Mouse (Mus musculus) intestine, embryonic 15.5 days (tissue): ENCODE results near the gene Efcab5. TPM values are rescaled to one million over a fixed set of nuclear protein-coding genes. Genes with fewer than 3 reads are reported as not detected.
"Not testable (repeated sequence)": the region's sequence is repeated elsewhere in the genome, so short reads cannot be mapped to it uniquely, and the experiment has no call there.

Source experiments
- ATAC-seq: fragments of 200-750 bp; cut with Nextera tagmentation; 2 replicates; pipeline ENCODE4 v1.8.0; 2017; ENCODE audit warnings: moderate TSS enrichment, moderate library complexity
- H3K27ac ChIP-seq: fragments of 300-500 bp; sonication (generic); 2 replicates; pipeline ENCODE4 v1.5.1; 2015; ENCODE audit warnings: mild to moderate bottlenecking, inconsistent platforms
- H3K27me3 ChIP-seq: fragments of 300-500 bp; sonication (generic); replicated peaks from 2 replicates; pipeline ENCODE4 v1.6.1; 2015; ENCODE audit warnings: inconsistent platforms
- H3K36me3 ChIP-seq: fragments of 300-500 bp; sonication (generic); 2 replicates; pipeline ENCODE4 v1.6.1; 2015; ENCODE audit warnings: inconsistent platforms
- H3K4me1 ChIP-seq: fragments of 300-500 bp; sonication (generic); replicated peaks from 2 replicates; pipeline ENCODE4 v1.6.1; 2015; ENCODE audit warnings: inconsistent platforms
- H3K4me2 ChIP-seq: fragments of 300-500 bp; sonication (generic); replicated peaks from 2 replicates; pipeline ENCODE4 v1.6.1; 2015; ENCODE audit warnings: mild to moderate bottlenecking, inconsistent platforms
- H3K4me3 ChIP-seq: fragments of 300-500 bp; sonication (generic); replicated peaks from 2 replicates; pipeline ENCODE4 v1.5.1; 2015; ENCODE audit warnings: inconsistent platforms
- H3K9ac ChIP-seq: fragments of 300-500 bp; sonication (generic); 2 replicates; pipeline ENCODE4 v1.6.1; 2015; ENCODE audit warnings: inconsistent platforms
- H3K9me3 ChIP-seq: fragments of 300-500 bp; sonication (generic); 2 replicates; pipeline ENCODE4 v1.6.1; 2016; ENCODE audit warnings: inconsistent platforms
- WGBS: fragments of 180-500 bp; shearing (Covaris S2); methylation state at CpG from one replicate; pipeline ENCODE4 v1.1.7; 2015; 5-methylcytosine and 5-hydroxymethylcytosine counted together
- polyA plus RNA-seq: library from polyadenylated mRNA; unstranded; fragments of >200 nt; fragmentation: Nextera tagmentation; extraction: Ambion mirVana; gene quantifications from 2 replicates; pipeline ENCODE4 v1.2.1, GENCODE M21; 2015

Gene Efcab5
- polyA plus RNA-seq, 1 experiment from 2014 or later: 0.24 TPM

- no peaks in the 10 kb centered on the region for H3K27me3 ChIP-seq
- no peaks in the 10 kb centered on the region for H3K36me3 ChIP-seq
- no peaks in the 10 kb centered on the region for H3K9me3 ChIP-seq
- H3K4me3 ChIP-seq: no peak overlapping the region
- no peak overlapping the region for H3K4me2 ChIP-seq
- no peak overlapping the region for H3K9ac ChIP-seq
- ATAC-seq: no peak
- H3K4me1 ChIP-seq: no peaks in the 10 kb centered on the region
- H3K27ac ChIP-seq: no peak overlapping the region
- WGBS: 52% methylated on average over 1 of the region's 1 CpGs
These were observed 28.0 kb downstream of the Efcab5 start for GRCm38 (mm10) chr11:77160744-77161143.

- no peak overlapping the region for H3K4me3 ChIP-seq
- WGBS: 67% methylated on average over 9 of the region's 9 CpGs
- no peak for ATAC-seq
- H3K9ac ChIP-seq: no peak overlapping the region
- no peaks in the 10 kb centered on the region for H3K36me3 ChIP-seq
- H3K9me3 ChIP-seq: no peaks in the 10 kb centered on the region
- H3K4me1 ChIP-seq: no peaks in the 10 kb centered on the region
- no peaks in the 10 kb centered on the region for H3K27me3 ChIP-seq
- H3K4me2 ChIP-seq: no peak overlapping the region
- H3K27ac ChIP-seq: no peak overlapping the region
These were observed 28.4 kb downstream of the Efcab5 start for GRCm38 (mm10) chr11:77160341-77160740.

- Histone ChIP-seq H3K4me3 (no peak overlapping the region), H3K9ac (no peak overlapping the region), H3K36me3 (no peaks in the 10 kb centered on the region), H3K4me1 (no peaks in the 10 kb centered on the region), H3K27me3 (no peaks in the 10 kb centered on the region), H3K9me3 (no peaks in the 10 kb centered on the region), H3K27ac (no peak overlapping the region), H3K4me2 (no peak overlapping the region)
- no peak for ATAC-seq
- 83% methylated on average over 5 of the region's 5 CpGs for WGBS
These were observed 34.6 kb downstream of the Efcab5 start for GRCm38 (mm10) chr11:77154214-77154613.

- H3K9me3 ChIP-seq: no peaks in the 10 kb centered on the region; the same call in 1 of the 2 replicates
- no peaks in the 10 kb centered on the region for H3K36me3 ChIP-seq
- H3K9ac ChIP-seq: no peak overlapping the region
- no peak for ATAC-seq
- H3K4me1 ChIP-seq: no peaks in the 10 kb centered on the region
- H3K27me3 ChIP-seq: no peaks in the 10 kb centered on the region
- no peak overlapping the region for H3K27ac ChIP-seq
- no peak overlapping the region for H3K4me2 ChIP-seq
- H3K4me3 ChIP-seq: no peak overlapping the region
- WGBS: 82% methylated on average over 6 of the region's 6 CpGs
These were observed 38.0 kb downstream of the Efcab5 start for GRCm38 (mm10) chr11:77150806-77151205.

- 56% methylated on average over 22 of the region's 22 CpGs for WGBS
- not testable (repeated sequence) for H3K9ac ChIP-seq, H3K4me3 ChIP-seq, H3K9me3 ChIP-seq, H3K27me3 ChIP-seq, H3K4me2 ChIP-seq, H3K27ac ChIP-seq, H3K36me3 ChIP-seq, H3K4me1 ChIP-seq, ATAC-seq
These were observed 38.8 kb downstream of the Efcab5 start for GRCm38 (mm10) chr11:77149783-77150630.

GRCm38 (mm10) chr11:77148774-77149173, 40.0 kb downstream of the Efcab5 start:
- no peak overlapping the region for H3K27ac ChIP-seq
- H3K4me3 ChIP-seq: no peak overlapping the region
- 84% methylated on average over 2 of the region's 2 CpGs for WGBS
- no peak for ATAC-seq
- H3K9me3 ChIP-seq: no peaks in the 10 kb centered on the region; the same call in 1 of the 2 replicates
- H3K36me3 ChIP-seq: no peaks in the 10 kb centered on the region
- H3K4me1 ChIP-seq: no peaks in the 10 kb centered on the region
- no peaks in the 10 kb centered on the region for H3K27me3 ChIP-seq
- no peak overlapping the region for H3K9ac ChIP-seq
- H3K4me2 ChIP-seq: no peak overlapping the region

- WGBS: 95% methylated on average over 3 of the region's 3 CpGs
These were observed 41.0 kb downstream of the Efcab5 start for GRCm38 (mm10) chr11:77147753-77148152.

GRCm38 (mm10) chr11:77145423-77145822, 43.3 kb downstream of the Efcab5 start:
- Histone ChIP-seq H3K4me3 (no peak overlapping the region), H3K4me1 (no peaks in the 10 kb centered on the region), H3K36me3 (no peaks in the 10 kb centered on the region), H3K27me3 (no peaks in the 10 kb centered on the region), H3K9me3 (no peaks in the 10 kb centered on the region; the same call in 1 of the 2 replicates), H3K4me2 (no peak overlapping the region), H3K27ac (no peak overlapping the region), H3K9ac (no peak overlapping the region)
- 30% methylated on average over 4 of the region's 4 CpGs for WGBS
- no peak for ATAC-seq

More at GRCm38 (mm10) chr11:77147753-77148152, 41.0 kb downstream of the Efcab5 start:
- H3K4me3 ChIP-seq: no peak overlapping the region
- H3K27ac ChIP-seq: no peak overlapping the region
- no peak overlapping the region for H3K4me2 ChIP-seq
- H3K4me1 ChIP-seq: no peaks in the 10 kb centered on the region
- no peak for ATAC-seq
- H3K9me3 ChIP-seq: no peaks in the 10 kb centered on the region; the same call in 1 of the 2 replicates
- H3K27me3 ChIP-seq: no peaks in the 10 kb centered on the region
- no peak overlapping the region for H3K9ac ChIP-seq
- H3K36me3 ChIP-seq: no peaks in the 10 kb centered on the region

GRCm38 (mm10) chr11:77141938-77142337, 46.8 kb downstream of the Efcab5 start:
- ATAC-seq: no peak
- WGBS: 73% methylated on average over 6 of the region's 6 CpGs
- no peak overlapping the region for H3K9ac ChIP-seq
- H3K4me1 ChIP-seq: no peaks in the 10 kb centered on the region
- H3K36me3 ChIP-seq: no peaks in the 10 kb centered on the region
- no peak overlapping the region for H3K4me3 ChIP-seq
- no peak overlapping the region for H3K4me2 ChIP-seq
- no peaks in the 10 kb centered on the region for H3K9me3 ChIP-seq
- H3K27ac ChIP-seq: no peak overlapping the region
- no peaks in the 10 kb centered on the region for H3K27me3 ChIP-seq

- H3K4me1 ChIP-seq: no peaks in the 10 kb centered on the region
- H3K4me3 ChIP-seq: no peak overlapping the region
- no peaks in the 10 kb centered on the region for H3K9me3 ChIP-seq
- H3K36me3 ChIP-seq: no peaks in the 10 kb centered on the region
- H3K9ac ChIP-seq: no peak overlapping the region
- H3K4me2 ChIP-seq: no peak overlapping the region
- WGBS: 82% methylated on average over 6 of the region's 6 CpGs
- H3K27me3 ChIP-seq: no peaks in the 10 kb centered on the region
- ATAC-seq: no peak
- no peak overlapping the region for H3K27ac ChIP-seq
These were observed 48.8 kb downstream of the Efcab5 start for GRCm38 (mm10) chr11:77139976-77140375.

GRCm38 (mm10) chr11:77133450-77133849, 55.3 kb downstream of the Efcab5 start:
- WGBS: 95% methylated on average over 4 of the region's 4 CpGs
- H3K36me3 ChIP-seq: no peaks in the 10 kb centered on the region
- no peaks in the 10 kb centered on the region for H3K9me3 ChIP-seq
- no peak for ATAC-seq
- H3K4me1 ChIP-seq: no peaks in the 10 kb centered on the region
- no peak overlapping the region for H3K4me2 ChIP-seq
- H3K4me3 ChIP-seq: no peak overlapping the region
- H3K27me3 ChIP-seq: no peaks in the 10 kb centered on the region
- H3K27ac ChIP-seq: no peak overlapping the region
- H3K9ac ChIP-seq: no peak overlapping the region

- no peak for ATAC-seq
- Histone ChIP-seq H3K27ac (no peak overlapping the region), H3K4me2 (no peak overlapping the region), H3K9ac (no peak overlapping the region), H3K9me3 (no peaks in the 10 kb centered on the region), H3K4me3 (no peak overlapping the region), H3K36me3 (no peaks in the 10 kb centered on the region), H3K27me3 (no peaks in the 10 kb centered on the region), H3K4me1 (no peaks in the 10 kb centered on the region)
- WGBS: 59% methylated on average over 3 of the region's 3 CpGs
These were observed 56.2 kb downstream of the Efcab5 start for GRCm38 (mm10) chr11:77132580-77132979.

GRCm38 (mm10) chr11:77128562-77128961, 60.2 kb downstream of the Efcab5 start:
- no peaks in the 10 kb centered on the region for H3K27me3 ChIP-seq
- no peaks in the 10 kb centered on the region for H3K36me3 ChIP-seq
- H3K4me1 ChIP-seq: no peaks in the 10 kb centered on the region
- no peak overlapping the region for H3K4me3 ChIP-seq
- 88% methylated on average over 3 of the region's 3 CpGs for WGBS
- H3K27ac ChIP-seq: no peak overlapping the region
- H3K4me2 ChIP-seq: no peak overlapping the region
- ATAC-seq: no peak
- H3K9me3 ChIP-seq: no peaks in the 10 kb centered on the region
- H3K9ac ChIP-seq: no peak overlapping the region
